Mouse (Mus musculus): ENCODE results near the gene Pgm3. TPM values are rescaled to one million over a fixed set of nuclear protein-coding genes. Genes with fewer than 3 reads are reported as not detected.
A peak's percentile ranks its signal among the peaks of the same experiment; 100 is the strongest.
"Not testable (repeated sequence)": the region's sequence is repeated elsewhere in the genome, so short reads cannot be mapped to it uniquely, and the experiment has no call there.

Gene Pgm3
- polyA plus RNA-seq, 1 experiment from 2014 or later = 33.0 TPM

DNA sequence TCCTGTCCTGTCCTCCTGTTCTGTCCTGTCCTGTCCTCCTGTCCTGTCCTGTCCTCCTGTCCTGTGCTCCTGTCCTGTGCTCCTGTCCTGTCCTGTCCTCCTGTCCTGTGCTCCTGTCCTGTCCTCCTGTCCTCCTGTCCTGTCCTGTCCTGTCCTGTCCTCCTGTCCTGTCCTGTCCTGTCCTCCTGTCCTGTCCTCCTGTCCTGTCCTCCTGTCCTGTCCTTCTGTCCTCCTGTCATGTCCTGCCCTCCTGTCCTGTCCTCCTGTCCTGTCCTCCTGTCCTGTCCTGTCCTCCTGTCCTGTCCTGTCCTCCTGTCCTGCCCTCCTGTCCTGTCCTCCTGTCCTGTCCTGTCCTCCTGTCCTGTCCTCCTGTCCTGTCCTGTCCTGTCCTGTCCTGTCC, 25.3 kb upstream of the Pgm3 start:
- H3K36me3 ChIP-seq (replicated peaks; ENCODE audit: control insufficient read depth, insufficient read depth, low read depth, low read length); H3K4me3 ChIP-seq (ENCODE audit: low read depth, low read length); DNase-seq (ENCODE audit: low spot score); H3K4me2 ChIP-seq (ENCODE audit: low read depth, low read length); ATAC-seq (replicated peaks; ENCODE audit: insufficient number of reproducible peaks, low FRiP score, low TSS enrichment, low read depth); H3K27ac ChIP-seq (replicated peaks; ENCODE audit: low read depth, low read length); H3K9me3 ChIP-seq (replicated peaks; ENCODE audit: control insufficient read depth, low read length); H3K4me1 ChIP-seq (ENCODE audit: control insufficient read depth, insufficient read depth, low read length); H3K27me3 ChIP-seq (ENCODE audit: control insufficient read depth, insufficient read depth, low read length); H3K9ac ChIP-seq (replicated peaks; ENCODE audit: low read length): not testable (repeated sequence)

- not testable (repeated sequence) for H3K9ac ChIP-seq (replicated peaks; ENCODE audit: low read length); H3K27ac ChIP-seq (replicated peaks; ENCODE audit: low read depth, low read length); H3K4me1 ChIP-seq (ENCODE audit: control insufficient read depth, insufficient read depth, low read length); DNase-seq (ENCODE audit: low spot score); H3K27me3 ChIP-seq (ENCODE audit: control insufficient read depth, insufficient read depth, low read length); H3K4me2 ChIP-seq (ENCODE audit: low read depth, low read length); H3K4me3 ChIP-seq (ENCODE audit: low read depth, low read length); ATAC-seq (replicated peaks; ENCODE audit: insufficient number of reproducible peaks, low FRiP score, low TSS enrichment, low read depth); H3K9me3 ChIP-seq (replicated peaks; ENCODE audit: control insufficient read depth, low read length); H3K36me3 ChIP-seq (replicated peaks; ENCODE audit: control insufficient read depth, insufficient read depth, low read depth, low read length)
- 83% methylated on average over 10 of the region's 10 CpGs for WGBS
Observed at GRCm38 (mm10) chr9:86594357-86594767, 22.7 kb upstream of the Pgm3 start.

DNA sequence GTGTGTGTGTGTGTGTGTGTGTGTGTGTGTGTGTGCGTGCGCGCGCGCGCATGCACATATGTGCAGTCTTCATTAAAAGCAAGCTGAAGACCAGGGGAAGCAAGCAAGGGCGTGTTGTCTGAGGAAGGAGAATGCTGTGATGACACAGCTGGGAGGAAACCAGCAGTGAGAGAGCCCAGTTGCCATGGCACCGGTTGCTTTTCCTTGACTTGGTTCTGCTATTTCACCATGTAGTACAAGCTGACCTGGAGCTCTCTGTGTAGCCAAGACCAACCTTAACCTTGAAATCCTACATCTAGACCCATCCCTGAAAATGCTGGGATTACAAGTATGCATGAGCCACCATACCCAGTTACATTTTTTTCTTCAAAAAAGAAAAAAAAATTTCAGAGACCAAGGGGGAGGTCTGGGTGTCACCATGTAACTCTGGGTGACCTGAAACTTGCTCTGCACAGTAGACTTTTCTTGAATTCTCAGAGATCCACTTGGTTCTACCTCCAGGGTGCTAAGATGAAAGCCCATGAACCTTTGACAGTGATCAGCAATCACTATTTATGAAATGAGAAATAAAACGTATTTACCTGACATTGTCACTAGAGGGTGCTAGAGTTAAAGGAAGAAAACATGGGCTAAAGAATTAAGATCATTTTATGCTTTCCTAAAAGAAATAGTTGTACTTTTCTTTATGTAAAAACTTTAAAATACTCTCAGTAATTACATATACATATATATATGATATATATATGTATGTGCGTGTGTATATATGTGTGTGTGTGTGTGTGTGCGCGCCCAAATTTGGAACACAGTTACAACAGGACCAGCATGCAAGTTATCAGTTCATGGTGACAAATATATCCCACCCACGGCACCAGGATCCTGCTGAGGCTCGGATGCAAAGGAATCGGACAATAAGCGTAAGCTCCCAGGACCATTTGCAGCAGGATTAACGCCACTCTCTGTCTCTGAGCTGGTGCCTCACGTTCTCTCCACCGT, 21.3 kb upstream of the Pgm3 start:
- H3K36me3 ChIP-seq (replicated peaks; ENCODE audit: control insufficient read depth, insufficient read depth, low read depth, low read length) = no peaks in the 10 kb centered on the region
- H3K9me3 ChIP-seq (replicated peaks; ENCODE audit: control insufficient read depth, low read length) = no peaks in the 10 kb centered on the region
- 77% methylated on average over 19 of the region's 19 CpGs for WGBS
- ATAC-seq (replicated peaks; ENCODE audit: insufficient number of reproducible peaks, low FRiP score, low TSS enrichment, low read depth) (no peak), DNase-seq (ENCODE audit: low spot score) (peak; percentile 63)
- no peak overlapping the region for H3K27ac ChIP-seq (replicated peaks; ENCODE audit: low read depth, low read length)
- H3K27me3 ChIP-seq (ENCODE audit: control insufficient read depth, insufficient read depth, low read length) = no peaks in the 10 kb centered on the region
- no peak overlapping the region for H3K4me2 ChIP-seq (ENCODE audit: low read depth, low read length)
- H3K4me3 ChIP-seq (ENCODE audit: low read depth, low read length) = no peak overlapping the region
- H3K9ac ChIP-seq (replicated peaks; ENCODE audit: low read length) = no peak overlapping the region
- H3K4me1 ChIP-seq (ENCODE audit: control insufficient read depth, insufficient read depth, low read length) = no peaks in the 10 kb centered on the region

- ATAC-seq (replicated peaks; ENCODE audit: insufficient number of reproducible peaks, low FRiP score, low TSS enrichment, low read depth) (no peak), DNase-seq (ENCODE audit: low spot score) (no peak)
- Histone ChIP-seq H3K27ac (replicated peaks; ENCODE audit: low read depth, low read length) (no peak overlapping the region), H3K9ac (replicated peaks; ENCODE audit: low read length) (no peak overlapping the region), H3K9me3 (replicated peaks; ENCODE audit: control insufficient read depth, low read length) (no peaks in the 10 kb centered on the region), H3K27me3 (ENCODE audit: control insufficient read depth, insufficient read depth, low read length) (no peaks in the 10 kb centered on the region), H3K36me3 (replicated peaks; ENCODE audit: control insufficient read depth, insufficient read depth, low read depth, low read length) (no peaks in the 10 kb centered on the region), H3K4me1 (ENCODE audit: control insufficient read depth, insufficient read depth, low read length) (no peaks in the 10 kb centered on the region), H3K4me2 (ENCODE audit: low read depth, low read length) (no peak overlapping the region), H3K4me3 (ENCODE audit: low read depth, low read length) (no peak overlapping the region)
- 92% methylated on average over 11 of the region's 11 CpGs for WGBS
Observed at GRCm38 (mm10) chr9:86587019-86587795, 15.6 kb upstream of the Pgm3 start.

DNA sequence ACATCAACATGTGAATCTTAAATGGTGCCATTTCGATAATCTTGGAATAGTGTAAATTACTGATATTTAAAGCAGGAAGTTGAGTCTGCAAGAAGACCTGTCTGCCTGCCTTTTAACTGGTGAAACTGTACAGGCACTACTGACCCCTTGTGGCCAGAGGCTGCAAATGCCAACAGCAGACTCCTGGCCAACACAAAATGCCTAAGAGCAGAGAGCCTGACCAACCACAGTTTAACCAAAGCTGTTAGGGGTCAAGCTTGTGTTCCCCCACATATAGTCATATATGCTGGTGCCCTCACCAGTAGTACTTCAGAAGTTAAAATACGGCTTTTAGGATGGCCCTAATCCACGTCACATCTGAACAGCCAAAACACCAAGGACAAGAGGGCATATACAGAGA, 12.1 kb upstream of the Pgm3 start:
- no peaks in the 10 kb centered on the region for H3K4me1 ChIP-seq (ENCODE audit: control insufficient read depth, insufficient read depth, low read length)
- no peak overlapping the region for H3K27ac ChIP-seq (replicated peaks; ENCODE audit: low read depth, low read length)
- H3K9me3 ChIP-seq (replicated peaks; ENCODE audit: control insufficient read depth, low read length) = no peaks in the 10 kb centered on the region
- H3K4me2 ChIP-seq (ENCODE audit: low read depth, low read length) = no peak overlapping the region
- DNase-seq (ENCODE audit: low spot score) (peak; percentile 82), ATAC-seq (replicated peaks; ENCODE audit: insufficient number of reproducible peaks, low FRiP score, low TSS enrichment, low read depth) (no peak)
- no peaks in the 10 kb centered on the region for H3K36me3 ChIP-seq (replicated peaks; ENCODE audit: control insufficient read depth, insufficient read depth, low read depth, low read length)
- H3K27me3 ChIP-seq (ENCODE audit: control insufficient read depth, insufficient read depth, low read length) = no peaks in the 10 kb centered on the region
- H3K4me3 ChIP-seq (ENCODE audit: low read depth, low read length) = no peak overlapping the region
- H3K9ac ChIP-seq (replicated peaks; ENCODE audit: low read length) = no peak overlapping the region
- WGBS = 50% methylated on average over 3 of the region's 3 CpGs

DNA sequence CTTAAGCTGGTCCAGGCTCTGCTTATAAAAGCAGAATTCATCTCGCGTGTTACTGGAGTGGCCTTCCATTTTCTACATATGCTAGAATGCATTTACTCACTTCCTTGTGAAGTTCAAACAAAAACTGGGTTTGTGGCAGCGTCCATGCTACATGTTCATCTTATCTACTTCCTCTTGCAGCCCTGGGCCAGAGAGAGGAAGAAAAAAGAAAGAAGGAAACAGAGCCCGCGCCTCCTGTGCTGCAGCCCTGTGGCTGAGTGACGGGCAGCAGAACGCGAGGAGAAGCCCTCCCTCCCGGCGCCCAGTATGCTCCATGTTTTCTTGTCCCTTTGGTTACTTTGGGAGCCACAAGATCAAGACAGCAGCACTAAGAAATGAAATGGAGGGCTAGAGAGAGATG, 8.0 kb upstream of the Pgm3 start:
- H3K9ac ChIP-seq (replicated peaks; ENCODE audit: low read length) = no peak overlapping the region
- no peaks in the 10 kb centered on the region for H3K4me1 ChIP-seq (ENCODE audit: control insufficient read depth, insufficient read depth, low read length)
- ATAC-seq (replicated peaks; ENCODE audit: insufficient number of reproducible peaks, low FRiP score, low TSS enrichment, low read depth) = no peak
- H3K9me3 ChIP-seq (replicated peaks; ENCODE audit: control insufficient read depth, low read length) = no peaks in the 10 kb centered on the region
- no peaks in the 10 kb centered on the region for H3K36me3 ChIP-seq (replicated peaks; ENCODE audit: control insufficient read depth, insufficient read depth, low read depth, low read length)
- H3K4me2 ChIP-seq (ENCODE audit: low read depth, low read length) = no peak overlapping the region
- no peak for DNase-seq (ENCODE audit: low spot score)
- H3K4me3 ChIP-seq (ENCODE audit: low read depth, low read length) = no peak overlapping the region
- H3K27ac ChIP-seq (replicated peaks; ENCODE audit: low read depth, low read length) = no peak overlapping the region
- WGBS = 91% methylated on average over 10 of the region's 10 CpGs
- no peaks in the 10 kb centered on the region for H3K27me3 ChIP-seq (ENCODE audit: control insufficient read depth, insufficient read depth, low read length)

DNA sequence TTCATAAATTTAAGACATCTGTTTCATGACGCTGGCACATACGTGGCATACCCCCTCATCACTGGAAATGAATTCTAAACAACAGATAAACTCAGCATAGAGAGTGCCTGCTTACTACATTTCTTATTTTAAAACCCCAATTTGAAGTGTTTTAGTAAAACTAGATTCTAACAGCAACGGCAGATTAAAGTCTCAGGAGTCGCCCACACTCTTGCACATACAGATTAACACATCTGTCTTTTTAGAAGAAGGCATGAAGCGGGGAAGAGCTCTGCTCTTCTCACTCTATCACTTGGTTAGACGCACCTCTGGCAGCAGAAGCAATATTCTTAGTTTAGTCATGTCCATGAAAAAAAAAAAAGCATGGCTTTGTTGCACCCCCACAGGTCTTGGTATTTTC, 3.5 kb upstream of the Pgm3 start:
- no peak overlapping the region for H3K4me2 ChIP-seq (ENCODE audit: low read depth, low read length)
- DNase-seq (ENCODE audit: low spot score) (no peak), ATAC-seq (replicated peaks; ENCODE audit: insufficient number of reproducible peaks, low FRiP score, low TSS enrichment, low read depth) (no peak)
- H3K27ac ChIP-seq (replicated peaks; ENCODE audit: low read depth, low read length) = no peak overlapping the region
- no peak overlapping the region for H3K9ac ChIP-seq (replicated peaks; ENCODE audit: low read length)
- H3K27me3 ChIP-seq (ENCODE audit: control insufficient read depth, insufficient read depth, low read length) = no peaks in the 10 kb centered on the region
- no peaks in the 10 kb centered on the region for H3K36me3 ChIP-seq (replicated peaks; ENCODE audit: control insufficient read depth, insufficient read depth, low read depth, low read length)
- no peak overlapping the region for H3K4me3 ChIP-seq (ENCODE audit: low read depth, low read length)
- 88% methylated on average over 6 of the region's 6 CpGs for WGBS
- no peaks in the 10 kb centered on the region for H3K9me3 ChIP-seq (replicated peaks; ENCODE audit: control insufficient read depth, low read length)
- no peaks in the 10 kb centered on the region for H3K4me1 ChIP-seq (ENCODE audit: control insufficient read depth, insufficient read depth, low read length)

All from embryonic facial prominence, embryonic 11.5 days (tissue).